Mouse (Mus musculus) monocyte, adult 2 months (primary cell): ENCODE measurements around the gene Megf8.
"Not testable (repeated sequence)": the region's sequence is repeated elsewhere in the genome, so short reads cannot be mapped to it uniquely, and the experiment has no call there.

ENCODE experiments used
- DNase-seq, 2 experiments: peaks; one replicate each; pipeline ENCODE4 v3.0.0; 2022; ENCODE audit warnings: low spot score in 2 of 2, low read depth in 1 of 2

The Megf8 gene

DNA sequence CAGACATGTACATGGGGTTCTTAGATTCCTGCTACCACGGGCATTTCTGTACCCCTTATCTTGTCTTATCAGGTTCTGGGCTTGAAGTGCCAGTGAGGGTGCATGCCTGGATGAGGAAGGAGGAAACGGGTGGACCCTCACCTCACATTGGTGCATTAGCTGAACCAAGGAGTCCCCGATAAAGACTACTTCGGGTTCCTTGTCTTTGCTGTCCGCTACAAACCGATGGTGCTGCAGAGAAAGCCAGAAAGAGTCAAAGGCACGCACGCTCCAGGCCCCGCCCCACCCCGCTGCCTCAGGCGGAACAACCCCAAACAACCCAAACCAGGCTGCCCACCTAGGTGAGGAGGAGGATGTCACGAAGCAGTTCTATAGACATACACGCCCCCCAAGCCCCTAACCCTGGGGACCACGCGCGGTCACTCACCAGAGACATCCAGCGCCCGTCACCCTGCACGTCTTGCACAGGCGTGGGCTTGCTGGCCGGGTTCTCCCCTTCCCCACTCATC lies 20.0 kb upstream of the Megf8 start:
- no peak for DNase-seq

DNA sequence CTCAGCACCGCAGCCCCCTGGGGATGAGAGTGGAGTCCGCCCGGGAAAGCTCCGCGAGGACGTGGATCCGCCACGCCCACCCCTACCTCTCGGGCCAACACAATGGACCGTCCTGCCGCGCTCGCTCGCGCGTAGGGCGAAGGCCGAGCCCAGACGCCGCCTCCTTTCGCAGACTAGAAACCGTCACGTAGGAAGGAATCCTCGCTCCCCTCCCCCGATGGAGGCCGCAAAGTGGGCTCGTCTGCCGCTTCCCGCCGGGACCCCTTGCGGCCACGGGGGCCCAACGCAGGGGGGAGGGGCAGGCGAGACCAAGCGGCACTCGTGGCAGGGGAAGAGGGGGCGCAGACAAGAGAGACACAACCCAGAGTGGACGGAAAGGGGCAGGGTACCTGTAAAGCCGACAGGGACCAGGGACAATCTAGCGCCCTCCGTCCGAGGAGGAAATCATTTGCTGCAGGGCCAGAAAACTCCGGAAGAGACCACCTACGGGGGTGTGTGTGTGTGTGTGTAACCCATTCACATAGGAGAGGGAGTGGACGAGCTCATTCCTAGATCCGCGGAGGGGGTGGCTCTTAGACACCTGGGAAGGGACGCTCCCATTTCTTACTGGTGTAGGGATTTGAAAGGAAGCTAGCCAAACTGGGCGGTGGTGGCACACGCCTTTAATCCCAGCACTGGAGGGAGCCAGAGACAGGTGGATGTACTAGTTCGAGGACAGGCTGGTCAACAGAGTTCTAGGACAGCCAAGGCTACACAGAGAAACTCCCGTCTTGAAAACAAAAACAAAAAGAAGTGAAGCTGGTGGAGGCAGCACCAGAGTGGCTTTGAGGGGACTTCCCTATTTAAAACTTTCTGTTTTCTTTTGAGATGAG lies 19.3 kb upstream of the Megf8 start, which contains the start of gene Pafah1b3:
TSS of gene Pafah1b3 (minus strand) at position 533 of the 872 bp plus-strand sequence.
- no peak for DNase-seq

DNA sequence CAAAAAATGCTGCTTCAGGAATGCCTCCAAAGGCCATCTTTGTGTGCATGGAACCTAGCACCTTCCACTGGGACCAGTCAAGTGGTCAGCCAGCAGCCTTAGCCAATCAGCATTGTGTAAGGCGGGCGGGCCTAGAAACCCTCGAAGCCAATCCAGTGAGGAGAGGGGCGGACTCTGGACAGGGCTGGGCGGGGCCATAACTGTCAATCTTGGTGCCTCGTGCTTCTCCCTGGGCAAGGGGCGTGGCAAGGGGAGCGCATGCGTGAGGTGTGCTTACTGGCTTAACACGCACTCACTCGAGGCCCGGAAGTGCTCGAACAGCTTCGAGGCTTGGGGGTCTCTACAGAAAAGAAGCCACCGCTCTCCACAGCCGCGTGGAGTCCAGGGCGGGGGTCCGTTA lies 15.9 kb upstream of the Megf8 start, which contains the start of gene Prr19:
TSS of gene Prr19 (plus strand) at position 349 of the 400 bp plus-strand sequence.
- no peak for DNase-seq

DNA sequence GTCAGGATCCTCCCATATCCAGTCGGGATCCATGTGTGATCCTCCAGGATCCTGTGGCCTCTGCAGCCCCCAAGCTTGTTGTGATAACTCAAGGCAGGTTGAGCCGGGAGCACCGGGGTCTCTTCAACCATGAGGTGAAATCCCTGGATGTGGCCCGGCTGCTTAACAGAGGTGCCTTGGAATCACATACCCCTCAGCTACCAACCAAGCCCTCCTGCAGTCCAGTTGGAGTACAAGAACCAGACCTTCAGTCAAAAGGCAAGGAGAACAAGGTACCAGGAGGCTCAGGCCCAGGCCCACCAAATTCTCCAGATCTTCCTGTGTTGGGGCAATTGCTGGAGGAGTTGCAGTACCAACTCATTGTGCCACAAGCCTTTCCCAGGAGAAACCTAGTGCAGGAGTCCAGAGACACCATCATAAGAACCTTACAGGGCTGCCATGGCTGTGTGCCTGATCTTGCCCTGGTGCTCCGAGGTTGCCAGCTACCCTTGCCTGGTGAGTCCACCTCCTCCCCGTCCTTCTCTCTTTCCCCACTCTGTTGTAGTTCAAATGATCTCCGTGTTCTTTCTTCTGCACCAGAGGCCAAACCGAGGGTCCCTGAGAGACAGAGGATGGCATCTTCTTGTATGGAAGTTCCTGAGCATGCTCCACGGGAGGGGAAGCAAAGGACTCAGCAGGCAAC lies 13.8 kb upstream of the Megf8 start:
- no peak for DNase-seq

DNA sequence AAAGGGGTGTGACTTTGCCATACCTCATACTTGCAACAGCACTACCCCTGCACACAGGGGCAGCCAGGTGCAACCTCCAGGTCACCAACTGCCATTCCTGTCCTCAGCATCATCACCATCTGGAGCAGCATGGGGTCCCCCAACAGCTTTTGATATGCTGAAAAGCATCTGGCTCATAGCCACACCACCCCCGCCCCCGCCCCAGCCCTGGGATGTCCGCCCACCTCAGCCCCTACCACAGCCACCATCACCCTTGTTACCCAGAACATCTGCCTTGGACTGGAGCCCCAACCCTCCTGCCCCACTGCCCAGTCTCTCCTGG lies 13.3 kb upstream of the Megf8 start:
- no peak for DNase-seq

DNA sequence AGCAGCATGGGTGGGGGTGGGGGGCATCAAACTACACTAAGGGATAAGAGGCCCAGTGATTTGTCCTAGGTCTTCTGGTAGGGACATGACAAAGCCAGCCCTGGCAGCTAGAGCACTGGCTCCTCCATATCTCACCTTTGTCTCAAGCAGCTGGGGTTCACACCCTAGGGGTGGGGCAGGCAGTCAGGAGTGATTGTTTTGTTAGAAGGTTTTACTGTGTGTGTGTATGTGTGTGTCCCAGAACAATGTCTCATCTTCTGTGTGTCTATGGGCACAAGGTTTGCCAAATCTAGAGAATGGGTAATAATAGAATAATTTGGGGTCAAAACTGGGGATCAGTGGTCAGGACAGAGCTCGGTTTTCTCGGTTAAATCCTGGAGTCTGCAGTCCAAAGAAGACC lies 11.5 kb upstream of the Megf8 start:
- DNase-seq, result no peak

DNA sequence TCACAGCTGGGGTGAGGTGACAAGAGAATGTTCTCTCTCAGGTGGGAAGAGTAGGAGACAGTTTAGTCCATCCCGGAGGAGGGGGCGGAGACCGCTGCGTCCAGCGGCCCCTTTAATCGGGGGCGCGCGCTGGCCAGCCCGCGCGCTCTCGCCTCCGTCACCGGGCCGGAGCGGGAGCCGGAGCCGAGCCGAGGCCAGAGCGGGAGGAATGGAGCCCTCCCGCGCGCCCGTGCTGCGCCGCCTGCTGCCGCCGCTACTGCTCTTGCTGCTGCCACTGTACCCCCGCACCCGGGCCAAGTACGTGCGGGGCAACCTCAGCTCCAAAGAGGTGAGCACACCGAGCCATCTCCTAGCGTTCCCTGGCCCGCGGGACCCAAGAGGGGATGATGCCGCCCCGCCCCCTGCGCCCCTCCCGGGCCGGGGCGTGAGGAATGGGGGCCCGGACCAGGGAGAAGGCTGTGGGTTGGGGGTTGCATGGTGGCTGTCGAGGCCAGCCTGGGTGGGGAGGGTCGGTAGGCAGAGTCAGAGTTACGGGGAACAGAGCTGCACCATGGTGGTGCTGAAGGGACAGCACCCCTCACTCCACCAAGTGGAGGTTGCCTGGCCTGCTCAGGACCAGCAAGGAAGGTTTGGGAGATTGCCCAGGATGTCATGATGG lies 10.9 kb upstream of the Megf8 start, which contains the start of gene Tmem145:
TSS of gene Tmem145 (plus strand) at position 151 of the 658 bp plus-strand sequence.
- no peak for DNase-seq

DNA sequence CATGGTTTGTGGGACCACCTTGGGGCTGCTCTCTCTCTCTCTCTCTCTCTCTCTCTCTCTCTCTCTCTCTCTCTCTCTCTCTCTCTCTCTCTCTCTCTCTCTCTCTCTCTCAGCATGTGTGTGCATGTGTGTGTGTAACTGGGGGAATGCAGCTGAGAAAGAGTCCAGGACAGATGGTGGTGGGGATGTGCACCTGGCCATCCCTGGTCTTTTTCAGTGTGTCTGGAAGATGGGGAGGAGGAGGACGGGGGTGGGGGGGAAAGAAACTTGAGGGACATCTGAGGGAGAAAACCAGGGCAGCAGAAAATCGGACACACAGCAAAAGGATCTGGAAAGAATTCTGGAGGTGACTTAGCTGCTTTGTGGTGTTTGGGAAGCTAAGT lies 10.4 kb upstream of the Megf8 start:
- no peak for DNase-seq

DNA sequence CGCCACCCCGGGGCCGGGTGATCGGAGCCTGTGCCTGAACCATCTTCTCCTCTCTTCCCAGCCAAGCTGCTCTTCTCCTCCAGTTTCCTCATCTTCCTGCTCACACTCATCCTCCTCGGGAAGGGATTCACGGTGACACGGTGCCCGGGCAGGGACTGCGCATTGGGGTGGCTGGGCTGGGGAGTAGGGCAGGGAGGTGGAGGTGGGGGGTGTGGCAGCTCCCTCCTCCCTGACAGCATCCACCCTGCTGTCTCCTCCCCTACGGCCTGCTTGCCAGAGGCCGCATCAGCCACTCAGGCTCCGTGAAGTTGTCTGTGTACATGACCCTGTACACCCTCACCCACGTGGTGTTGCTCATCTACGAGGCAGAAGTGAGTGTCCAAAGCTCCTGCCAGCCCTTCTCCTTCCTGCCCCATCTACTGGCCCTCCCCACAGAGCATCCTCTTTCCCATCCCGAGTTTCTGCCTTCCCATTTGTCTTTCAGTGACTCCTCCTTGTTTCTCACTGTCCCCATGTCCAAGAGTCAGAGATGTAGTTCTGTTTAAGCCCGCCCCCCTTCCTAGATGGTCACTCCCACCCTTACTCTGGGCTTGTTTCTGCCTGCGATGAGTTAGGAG lies 8.2 kb upstream of the Megf8 start:
- DNase-seq, result no peak

DNA sequence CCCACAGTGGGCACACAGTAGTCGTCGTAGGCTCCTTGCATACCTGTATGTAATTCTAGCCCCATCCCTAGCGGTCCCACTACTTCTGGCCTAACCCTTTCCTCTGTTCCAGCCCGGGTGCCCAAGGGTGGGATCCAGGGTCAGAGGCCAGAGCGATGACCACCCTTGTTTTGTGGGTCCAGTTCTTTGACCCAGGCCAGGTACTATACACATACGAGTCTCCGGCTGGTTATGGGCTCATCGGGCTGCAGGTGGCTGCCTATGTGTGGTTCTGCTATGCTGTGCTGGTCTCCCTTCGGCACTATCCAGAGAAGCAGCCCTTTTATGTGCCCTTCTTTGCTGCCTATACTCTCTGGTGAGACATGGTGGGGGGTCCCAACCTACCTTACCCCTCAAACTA lies 7.5 kb upstream of the Megf8 start:
- DNase-seq, result no peak

DNA sequence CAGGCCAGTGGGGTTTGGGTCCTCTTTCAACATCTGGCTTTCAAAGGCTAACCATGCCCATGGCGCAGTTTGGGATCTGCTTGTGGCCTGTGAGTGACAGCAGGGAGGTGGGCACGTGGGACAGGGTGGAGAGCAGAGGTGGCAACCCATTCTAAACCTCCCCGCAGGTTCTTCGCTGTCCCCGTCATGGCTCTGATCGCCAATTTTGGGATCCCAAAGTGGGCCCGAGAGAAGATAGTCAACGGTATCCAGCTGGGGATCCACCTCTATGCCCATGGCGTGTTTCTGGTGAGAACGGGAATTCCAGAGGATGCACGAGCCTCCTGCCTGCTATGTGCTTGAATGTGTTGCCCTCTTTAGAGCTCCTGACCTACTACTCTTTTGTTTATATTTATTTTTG lies 5.8 kb upstream of the Megf8 start:
- DNase-seq, result no peak

DNA sequence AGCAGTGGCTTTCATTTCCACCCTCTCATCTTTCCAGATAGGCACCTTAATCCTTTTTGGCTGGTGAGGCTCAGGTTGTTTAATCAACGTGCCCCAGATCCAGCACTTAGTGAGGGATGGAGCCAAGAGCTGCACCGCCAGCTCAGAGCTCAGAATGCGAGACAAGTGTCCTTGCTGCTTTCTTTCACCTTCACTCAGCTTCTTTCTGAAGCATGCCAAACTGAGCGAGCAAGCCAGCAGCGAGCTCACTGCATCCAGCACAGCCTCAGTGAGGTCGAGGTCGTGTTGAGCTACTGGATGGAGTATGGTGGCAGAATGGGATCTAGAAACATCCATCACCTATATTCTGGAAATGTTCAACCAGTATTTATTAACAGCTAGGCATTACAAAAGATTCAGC lies 3.6 kb upstream of the Megf8 start:
- no peak for DNase-seq

DNA sequence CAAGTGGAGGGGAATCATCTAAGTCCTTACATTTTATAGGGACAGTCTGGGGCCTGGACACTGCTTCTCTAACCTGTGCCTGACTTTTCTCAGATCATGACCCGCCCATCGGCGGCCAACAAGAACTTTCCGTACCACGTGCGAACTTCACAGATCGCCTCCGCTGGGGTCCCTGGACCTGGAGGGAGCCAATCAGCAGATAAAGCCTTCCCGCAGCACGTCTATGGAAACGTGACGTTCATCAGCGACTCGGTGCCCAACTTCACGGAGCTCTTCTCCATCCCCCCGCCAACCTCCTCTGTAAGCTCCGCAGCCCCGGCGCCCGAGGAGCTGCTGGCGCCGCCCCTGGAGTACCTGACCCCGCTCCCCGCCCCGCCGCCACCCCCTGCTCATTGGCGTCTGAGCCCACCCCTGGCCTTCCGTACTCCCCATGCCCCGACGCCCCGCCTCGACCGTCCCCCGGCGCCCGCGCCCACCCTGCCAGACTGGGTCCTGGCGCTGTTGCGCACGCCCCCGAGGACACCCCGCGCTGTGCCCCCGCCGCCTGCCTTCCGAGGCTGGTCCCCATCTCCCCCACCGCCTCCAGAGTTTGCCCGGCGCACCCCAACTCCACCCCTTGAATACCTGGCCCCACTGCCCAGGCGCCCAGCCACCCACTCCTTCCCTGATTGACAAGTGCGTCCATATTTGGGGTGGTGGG lies 2.2 kb upstream of the Megf8 start:
- DNase-seq, result no peak

DNA sequence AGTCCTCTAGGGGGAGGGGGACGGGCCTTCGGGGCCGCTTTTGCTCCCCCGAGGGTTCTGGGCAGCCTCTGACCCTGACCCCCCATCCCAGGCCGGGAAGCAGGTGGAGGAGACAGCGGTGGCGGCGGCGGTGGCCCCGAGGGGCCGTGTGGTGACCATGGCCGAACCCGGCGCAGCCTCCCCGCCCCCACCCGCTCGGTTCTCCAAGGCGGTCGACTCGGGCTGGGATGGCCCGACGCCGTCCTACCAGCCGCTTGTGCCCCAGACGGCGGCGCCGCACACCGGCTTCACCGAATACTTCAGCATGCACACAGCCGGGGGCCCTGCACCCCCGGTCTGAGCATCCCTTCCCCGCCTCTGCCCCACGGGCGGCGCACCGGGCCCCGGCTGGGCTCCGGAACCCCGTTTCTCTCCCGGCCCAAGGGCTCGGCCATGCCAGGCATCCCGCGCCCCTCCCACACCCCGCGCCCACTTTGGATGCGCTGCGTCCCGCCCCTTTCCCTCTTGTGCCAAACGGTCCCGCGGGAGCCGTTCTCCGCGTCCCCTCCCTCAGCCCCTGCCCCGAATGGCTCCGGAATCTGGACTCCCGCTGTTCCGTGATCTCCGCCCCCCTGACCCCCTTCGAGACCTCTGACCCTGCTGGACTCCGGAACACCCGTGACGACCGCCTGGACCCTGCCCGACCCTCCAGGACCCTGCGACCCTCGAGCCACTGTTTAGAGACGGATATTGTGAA lies 1.5 kb upstream of the Megf8 start:
- no peak for DNase-seq

DNA sequence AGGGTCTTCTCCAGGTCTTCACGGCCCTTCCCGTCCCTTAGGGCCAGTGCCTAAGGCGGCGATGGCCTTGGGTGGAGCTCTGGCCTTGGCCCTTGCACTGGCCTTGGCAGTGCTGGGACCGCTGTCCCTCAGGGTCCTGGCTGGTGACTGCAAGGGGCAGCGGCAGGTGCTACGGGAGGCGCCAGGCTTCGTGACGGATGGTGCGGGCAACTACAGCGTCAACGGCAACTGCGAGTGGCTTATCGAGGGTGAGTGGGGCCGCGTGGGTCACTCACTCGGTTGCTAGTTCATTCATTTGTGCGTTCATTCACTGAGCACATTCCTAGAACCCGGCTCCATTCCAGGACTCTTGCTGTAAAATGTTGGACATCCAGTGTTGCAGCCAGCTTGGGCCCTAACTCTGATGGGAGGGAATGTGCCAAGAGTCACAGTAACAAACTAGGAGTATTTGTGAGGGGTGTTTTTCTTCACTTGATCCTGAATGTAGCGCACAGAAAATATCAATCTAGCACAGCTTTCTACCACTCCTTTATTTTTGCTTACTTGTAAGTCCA lies 559 bp downstream of the Megf8 start:
- DNase-seq, result no peak

DNA sequence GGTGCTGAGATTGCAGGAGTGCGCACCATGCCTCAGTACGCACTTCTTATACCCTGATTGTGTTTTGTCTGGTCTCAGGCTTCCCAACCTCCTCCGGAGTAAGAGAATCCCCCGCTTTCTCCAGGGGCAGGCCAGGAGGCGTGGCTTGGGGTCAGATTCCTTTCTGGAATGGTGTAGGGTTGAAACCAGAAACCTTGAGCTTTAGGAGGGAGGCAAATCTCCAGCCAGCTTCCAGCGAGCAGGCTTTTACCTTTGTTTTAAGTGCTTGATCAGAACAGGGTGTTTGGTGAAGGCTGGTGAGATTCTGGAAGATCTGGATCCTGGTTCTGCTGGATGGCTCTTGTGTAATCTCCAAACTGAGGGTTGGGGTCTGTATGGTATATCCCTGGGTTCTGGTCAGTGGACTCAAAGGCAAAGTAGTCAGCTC lies 5.1 kb downstream of the Megf8 start:
- DNase-seq, result no peak

DNA sequence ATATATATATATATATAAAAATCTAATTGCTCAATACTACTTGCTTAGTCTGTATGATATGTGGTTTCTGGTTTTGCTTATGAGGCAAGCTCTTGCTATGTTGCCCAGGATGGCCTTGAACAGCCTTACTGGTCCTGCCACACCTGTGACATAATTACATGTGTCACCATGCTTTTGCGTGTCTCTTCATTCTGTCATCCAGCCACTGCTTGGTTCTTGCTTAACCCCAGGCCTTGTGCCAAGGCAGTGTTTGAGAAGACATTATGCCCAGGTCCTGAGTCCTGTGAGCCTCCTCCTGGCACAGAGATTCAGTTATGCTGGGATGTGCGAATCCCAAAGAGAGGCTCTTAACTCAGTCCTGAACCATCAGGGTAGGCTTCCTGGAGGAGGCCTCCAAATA lies 6.3 kb downstream of the Megf8 start:
- no peak for DNase-seq

DNA sequence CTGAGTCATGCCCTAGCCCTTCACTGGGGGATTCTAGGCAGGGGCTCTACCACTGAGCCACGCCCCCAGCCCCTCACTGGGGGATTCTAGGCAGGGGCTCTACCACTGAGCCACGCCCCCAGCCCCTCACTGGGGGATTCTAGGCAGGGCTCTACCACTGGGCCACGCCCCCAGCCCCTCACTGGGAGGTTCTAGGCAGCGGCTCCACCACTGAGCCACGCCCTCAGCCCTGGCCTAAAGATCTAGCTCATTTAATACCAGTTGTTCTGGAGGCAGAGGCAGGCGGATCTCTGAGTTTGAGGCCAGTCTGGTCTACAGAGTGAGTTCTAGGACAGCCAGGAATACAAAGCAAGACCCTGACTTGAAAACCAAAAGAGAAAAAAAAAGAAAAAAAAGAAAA lies 8.5 kb downstream of the Megf8 start:
- not testable (repeated sequence) for DNase-seq

DNA sequence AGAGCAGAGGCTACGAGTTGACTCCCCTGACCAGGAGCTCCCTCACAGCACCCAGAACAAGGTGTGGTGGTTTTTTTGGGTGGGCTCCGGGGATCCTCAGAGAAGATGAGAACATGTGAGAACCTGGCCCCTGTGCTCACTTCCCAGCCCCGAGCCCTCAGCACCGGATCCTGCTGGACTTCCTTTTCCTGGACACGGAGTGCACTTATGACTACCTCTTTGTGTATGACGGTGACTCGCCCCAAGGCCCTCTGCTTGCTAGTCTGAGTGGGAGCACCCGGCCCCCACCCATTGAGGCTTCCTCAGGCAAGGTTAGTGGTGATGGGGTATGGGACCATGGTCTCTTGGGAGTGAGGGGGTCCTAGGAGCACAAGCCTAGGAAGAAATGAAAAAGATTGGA lies 9.3 kb downstream of the Megf8 start:
- DNase-seq, result no peak
